Mouse (Mus musculus): Measurements from ENCODE around the gene Meig1. TPM values are rescaled to one million over a fixed set of nuclear protein-coding genes. Genes with fewer than 3 reads are reported as not detected.

Meig1 gene
- polyA plus RNA-seq (2016; fragmentation: Nextera tagmentation; extraction: Ambion mirVana), result 0.23 TPM in 1 of 2 replicates, not detected in the other

- Histone ChIP-seq H3K4me1 (peaks cover 29% of the 10 kb centered on the region), H3K4me3 (peak within 1 kb of the TSS; percentile 86), H3K27me3 (replicated peaks) (peaks cover 12% of the 10 kb centered on the region), H3K36me3 (peaks cover 9% of the 10 kb centered on the region; the same call in 1 of the 2 replicates), H3K27ac (no peak within 1 kb of the TSS), H3K4me2 (peak within 1 kb of the TSS; percentile 79), H3K9me3 (replicated peaks) (no peaks in the 10 kb centered on the region), H3K9ac (peak within 1 kb of the TSS; percentile 50)
- no peak for ATAC-seq
- 56% methylated on average over 3 of the region's 3 CpGs for WGBS (ENCODE audit: insufficient replicate concordance)
Observed at GRCm38 (mm10) chr2:3422548-3422947, at the start of gene Meig1. Gene Meig1, minus strand, starts transcription at chr2:3422648.

- H3K27ac ChIP-seq, result no peak overlapping the region
- 70% methylated on average over 4 of the region's 4 CpGs for WGBS (ENCODE audit: insufficient replicate concordance)
- ATAC-seq, result no peak
Observed at GRCm38 (mm10) chr2:3456590-3456989, 34.1 kb upstream of the Meig1 start.

GRCm38 (mm10) chr2:3453096-3453495 is 30.6 kb upstream of the Meig1 start:
- WGBS (ENCODE audit: insufficient replicate concordance), result 80% methylated on average over 3 of the region's 3 CpGs
- Histone ChIP-seq H3K4me1 (no peaks in the 10 kb centered on the region), H3K36me3 (peaks cover 82% of the 10 kb centered on the region)

More at GRCm38 (mm10) chr2:3456590-3456989, 34.1 kb upstream of the Meig1 start:
- no peak overlapping the region for H3K9ac ChIP-seq
- H3K36me3 ChIP-seq, result peaks cover 82% of the 10 kb centered on the region
- no peaks in the 10 kb centered on the region for H3K4me1 ChIP-seq
- H3K4me2 ChIP-seq, result no peak overlapping the region
- no peaks in the 10 kb centered on the region for H3K9me3 ChIP-seq (replicated peaks)
- no peaks in the 10 kb centered on the region for H3K27me3 ChIP-seq (replicated peaks)
- H3K4me3 ChIP-seq, result no peak overlapping the region

DNA sequence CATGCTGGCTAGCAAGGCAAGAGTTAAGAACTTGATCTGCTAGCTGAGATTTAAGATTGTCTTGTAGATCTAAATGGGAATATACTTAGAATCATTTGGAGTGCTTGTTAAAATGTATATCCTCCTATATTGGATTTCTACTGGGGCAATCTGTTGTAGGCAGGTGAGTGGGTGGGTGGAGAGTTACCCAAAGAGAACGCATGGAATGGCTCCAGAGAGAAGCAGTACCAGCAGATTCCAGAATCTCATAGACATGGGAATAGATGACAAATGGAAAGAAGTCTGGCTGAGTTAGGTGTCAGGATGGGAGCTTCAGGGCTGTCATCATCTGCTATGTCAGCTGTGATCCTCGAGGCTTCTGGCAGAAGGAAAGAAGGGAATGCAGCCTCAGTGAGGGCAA is 27.0 kb upstream of the Meig1 start:
- H3K4me3 ChIP-seq, result no peak overlapping the region
- H3K9ac ChIP-seq, result no peak overlapping the region
- no peaks in the 10 kb centered on the region for H3K4me1 ChIP-seq
- WGBS (ENCODE audit: insufficient replicate concordance), result 64% methylated on average over 2 of the region's 2 CpGs
- H3K27me3 ChIP-seq (replicated peaks), result no peaks in the 10 kb centered on the region
- H3K27ac ChIP-seq, result no peak overlapping the region
- H3K4me2 ChIP-seq, result no peak overlapping the region
- peaks cover 85% of the 10 kb centered on the region for H3K36me3 ChIP-seq
- no peaks in the 10 kb centered on the region for H3K9me3 ChIP-seq (replicated peaks)
- no peak for ATAC-seq

More at GRCm38 (mm10) chr2:3453096-3453495, 30.6 kb upstream of the Meig1 start:
- H3K9ac ChIP-seq, result no peak overlapping the region
- ATAC-seq, result no peak
- H3K4me3 ChIP-seq, result no peak overlapping the region
- no peak overlapping the region for H3K4me2 ChIP-seq
- H3K27ac ChIP-seq, result no peak overlapping the region
- no peaks in the 10 kb centered on the region for H3K9me3 ChIP-seq (replicated peaks)
- H3K27me3 ChIP-seq (replicated peaks), result no peaks in the 10 kb centered on the region

- ATAC-seq, result no peak
- H3K9ac ChIP-seq, result no peak overlapping the region
- 82% methylated on average over 4 of the region's 4 CpGs for WGBS (ENCODE audit: insufficient replicate concordance)
- no peak overlapping the region for H3K4me2 ChIP-seq
- no peak overlapping the region for H3K4me3 ChIP-seq
- H3K4me1 ChIP-seq, result no peaks in the 10 kb centered on the region
- no peaks in the 10 kb centered on the region for H3K27me3 ChIP-seq (replicated peaks)
- no peaks in the 10 kb centered on the region for H3K9me3 ChIP-seq (replicated peaks)
- H3K27ac ChIP-seq, result no peak overlapping the region
- H3K36me3 ChIP-seq, result peaks cover 84% of the 10 kb centered on the region
Observed at GRCm38 (mm10) chr2:3445984-3446383, 23.5 kb upstream of the Meig1 start.

DNA sequence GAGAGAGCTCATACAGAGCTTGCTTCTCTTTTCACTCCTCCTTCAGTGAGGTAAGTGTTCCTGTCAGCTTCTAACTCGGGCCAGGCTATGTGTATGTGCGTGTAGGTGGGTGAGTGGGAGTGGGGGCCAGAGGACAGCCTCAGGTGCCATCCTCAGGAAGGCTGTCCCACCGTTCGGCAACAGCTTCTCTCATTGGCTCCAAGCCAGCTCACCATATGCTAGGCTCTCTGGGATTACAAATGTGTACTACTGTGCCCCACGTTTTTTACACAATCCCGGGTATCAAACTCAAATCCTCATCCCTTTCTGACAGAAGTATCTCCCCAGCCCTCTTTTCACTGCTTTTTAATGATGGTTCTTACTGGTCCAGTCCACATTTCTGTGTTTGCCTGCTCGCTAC is 21.8 kb upstream of the Meig1 start:
- Histone ChIP-seq H3K27me3 (replicated peaks) (no peaks in the 10 kb centered on the region), H3K4me1 (no peaks in the 10 kb centered on the region), H3K4me2 (no peak overlapping the region), H3K27ac (no peak overlapping the region), H3K9me3 (replicated peaks) (no peaks in the 10 kb centered on the region), H3K4me3 (no peak overlapping the region), H3K9ac (no peak overlapping the region), H3K36me3 (peaks cover 79% of the 10 kb centered on the region)
- ATAC-seq, result no peak
- 79% methylated on average over 7 of the region's 7 CpGs for WGBS (ENCODE audit: insufficient replicate concordance)

GRCm38 (mm10) chr2:3437956-3438355 is 15.5 kb upstream of the Meig1 start:
- Histone ChIP-seq H3K27ac (no peak overlapping the region), H3K9me3 (replicated peaks) (no peaks in the 10 kb centered on the region), H3K9ac (no peak overlapping the region), H3K36me3 (peaks cover 46% of the 10 kb centered on the region), H3K4me3 (no peak overlapping the region), H3K4me1 (no peaks in the 10 kb centered on the region), H3K4me2 (no peak overlapping the region), H3K27me3 (replicated peaks) (no peaks in the 10 kb centered on the region)
- no peak for ATAC-seq
- 82% methylated on average over 7 of the region's 7 CpGs for WGBS (ENCODE audit: insufficient replicate concordance)

DNA sequence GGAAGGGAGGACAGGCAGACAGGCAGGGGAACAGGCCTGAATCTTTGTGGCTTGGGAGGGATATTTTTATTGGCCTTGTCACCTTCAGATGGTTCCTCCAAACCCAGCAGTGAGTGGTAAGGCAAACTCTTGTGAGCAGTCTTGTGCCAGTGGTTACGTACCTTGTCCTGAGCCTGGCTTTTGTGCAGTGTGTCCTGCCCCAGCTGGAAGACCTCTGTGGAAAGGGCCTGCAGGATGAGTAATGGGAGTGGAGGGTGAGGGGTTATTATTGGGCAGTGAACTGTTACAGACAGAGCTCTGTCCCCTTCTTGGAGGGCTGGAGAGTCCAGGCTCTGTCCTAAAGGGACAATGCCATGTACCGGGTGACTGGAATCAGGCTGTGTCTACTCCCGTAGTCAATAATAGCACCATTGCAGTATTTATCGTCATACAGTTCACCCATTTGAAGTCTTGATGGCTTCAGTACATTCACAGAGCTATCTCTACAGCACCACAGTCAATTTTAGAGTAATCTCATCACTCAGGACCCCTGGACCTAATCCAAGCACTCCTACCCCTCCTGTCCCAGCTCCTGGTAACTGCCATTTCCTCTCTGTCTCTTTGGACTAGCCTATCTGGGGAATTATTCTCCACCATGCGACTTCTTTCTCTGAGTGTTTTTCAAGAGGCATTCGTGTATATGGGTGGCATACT is 13.1 kb upstream of the Meig1 start:
- H3K36me3 ChIP-seq, result peaks cover 40% of the 10 kb centered on the region
- H3K4me3 ChIP-seq, result no peak overlapping the region
- H3K9ac ChIP-seq, result no peak overlapping the region
- no peak for ATAC-seq
- 79% methylated on average over 6 of the region's 6 CpGs for WGBS (ENCODE audit: insufficient replicate concordance)
- no peak overlapping the region for H3K27ac ChIP-seq
- no peak overlapping the region for H3K4me2 ChIP-seq
- H3K4me1 ChIP-seq, result no peaks in the 10 kb centered on the region
- H3K9me3 ChIP-seq (replicated peaks), result no peaks in the 10 kb centered on the region
- no peaks in the 10 kb centered on the region for H3K27me3 ChIP-seq (replicated peaks)

- Histone ChIP-seq H3K4me3 (no peak overlapping the region), H3K27ac (no peak overlapping the region), H3K9me3 (replicated peaks) (no peaks in the 10 kb centered on the region), H3K36me3 (peaks cover 44% of the 10 kb centered on the region), H3K9ac (no peak overlapping the region), H3K4me2 (no peak overlapping the region), H3K4me1 (no peaks in the 10 kb centered on the region), H3K27me3 (replicated peaks) (no peaks in the 10 kb centered on the region)
- 83% methylated on average over 9 of the region's 9 CpGs for WGBS (ENCODE audit: insufficient replicate concordance)
- ATAC-seq, result no peak
Observed at GRCm38 (mm10) chr2:3430956-3431355, 8.5 kb upstream of the Meig1 start.

GRCm38 (mm10) chr2:3424579-3424910 is 2.1 kb upstream of the Meig1 start:
- H3K4me3 ChIP-seq, result peak overlapping the region; percentile 86
- no peaks in the 10 kb centered on the region for H3K9me3 ChIP-seq (replicated peaks)
- H3K4me2 ChIP-seq, result peak overlapping the region; percentile 79
- peaks cover 19% of the 10 kb centered on the region for H3K36me3 ChIP-seq
- H3K27me3 ChIP-seq (replicated peaks), result no peaks in the 10 kb centered on the region
- WGBS (ENCODE audit: insufficient replicate concordance), result 3% methylated on average over 9 of the region's 10 CpGs
- peak overlapping the region; percentile 85 for H3K9ac ChIP-seq
- peaks cover 18% of the 10 kb centered on the region for H3K4me1 ChIP-seq
- no peak for ATAC-seq
- H3K27ac ChIP-seq, result no peak overlapping the region

DNA sequence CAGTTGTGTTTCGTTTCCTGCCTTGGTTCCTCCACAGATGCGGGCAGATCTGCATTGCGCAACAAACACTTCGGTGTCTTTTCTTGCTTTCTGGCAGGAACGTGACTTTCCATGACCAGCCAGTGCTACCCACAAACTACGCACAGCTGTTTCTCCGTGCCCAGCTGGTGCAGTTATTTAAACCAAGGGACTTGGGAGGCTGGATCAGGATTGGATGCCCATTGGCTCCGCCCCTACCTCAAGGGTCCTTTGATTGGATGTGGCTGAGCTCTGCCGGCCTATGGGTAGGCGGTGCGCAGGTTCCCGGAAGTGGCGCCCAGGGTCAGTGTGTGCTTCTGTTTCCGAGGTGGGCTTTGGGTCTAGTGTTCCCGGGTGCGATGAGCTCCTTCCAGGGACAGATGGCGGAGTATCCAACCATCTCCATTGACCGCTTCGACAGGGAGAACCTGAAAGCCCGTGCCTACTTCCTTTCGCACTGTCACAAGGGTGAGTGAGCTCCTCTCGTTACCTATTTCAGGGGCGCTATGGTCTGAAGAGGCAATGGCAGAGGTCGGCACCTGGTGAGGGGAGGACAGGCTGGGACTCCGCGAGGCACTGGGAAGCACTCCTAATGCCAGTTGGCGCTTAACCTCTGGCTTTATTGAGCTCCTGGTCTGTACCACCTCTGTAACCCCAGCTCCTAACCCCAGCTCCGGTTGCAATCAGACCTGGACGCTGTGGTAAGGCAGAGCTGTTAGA is 1.6 kb upstream of the Meig1 start, which contains the start of gene Dclre1c:
TSS of gene Dclre1c (plus strand) at position 291 of the 738 bp plus-strand sequence.
- H3K4me2 ChIP-seq, result peak within 1 kb of the TSS; percentile 79
- no peaks in the 10 kb centered on the region for H3K9me3 ChIP-seq (replicated peaks)
- 2% methylated on average over 29 of the region's 29 CpGs for WGBS (ENCODE audit: insufficient replicate concordance)
- H3K9ac ChIP-seq, result peak within 1 kb of the TSS; percentile 85
- H3K4me3 ChIP-seq, result peak within 1 kb of the TSS; percentile 86
- H3K27me3 ChIP-seq (replicated peaks), result no peaks in the 10 kb centered on the region
- ATAC-seq, result peak; percentile 99
- peaks cover 21% of the 10 kb centered on the region for H3K4me1 ChIP-seq
- H3K27ac ChIP-seq, result peak within 1 kb of the TSS; percentile 69
- peaks cover 15% of the 10 kb centered on the region for H3K36me3 ChIP-seq

GRCm38 (mm10) chr2:3420157-3420556 is 2.3 kb downstream of the Meig1 start:
- Histone ChIP-seq H3K4me3 (no peak overlapping the region), H3K4me1 (peaks cover 25% of the 10 kb centered on the region), H3K9ac (no peak overlapping the region), H3K9me3 (replicated peaks) (no peaks in the 10 kb centered on the region), H3K4me2 (no peak overlapping the region), H3K36me3 (no peaks in the 10 kb centered on the region), H3K27me3 (replicated peaks) (peaks cover 23% of the 10 kb centered on the region), H3K27ac (no peak overlapping the region)
- WGBS (ENCODE audit: insufficient replicate concordance), result 80% methylated on average over 4 of the region's 4 CpGs
- ATAC-seq, result no peak
